Mouse (Mus musculus) cerebellum, postnatal 10 days (tissue): ENCODE measurements at regions not wholly inside any gene's neighbourhood (a gene's known extent, or its start where the extent isn't known, plus 50 kb on each side); places are given as distances from the start of the nearest gene placed in this dataset.

Experiments used
- DNase-seq, 2 experiments: peaks; one replicate each; pipeline ENCODE4 v3.0.0; 2021; ENCODE audit warnings: mixed read lengths in 2 of 2

GRCm38 (mm10) chr16:82133955-82134665, 694.1 kb upstream of the Gm21833 start:
- DNase-seq, result peak; percentile 5 to 13

GRCm38 (mm10) chr16:82135255-82135654, 692.9 kb upstream of the Gm21833 start:
- no peak for DNase-seq

- no peak for DNase-seq
Measured at GRCm38 (mm10) chr16:82182797-82183196, 645.4 kb upstream of the Gm21833 start.

- no peak for DNase-seq
Measured at GRCm38 (mm10) chr16:82232916-82233315, 595.3 kb upstream of the Gm21833 start.

- DNase-seq, result no peak
Measured at GRCm38 (mm10) chr16:82243851-82244250, 584.3 kb upstream of the Gm21833 start.
